9 mouse cellular contexts compared by ENCODE assay signal in the genomic region with DNA sequence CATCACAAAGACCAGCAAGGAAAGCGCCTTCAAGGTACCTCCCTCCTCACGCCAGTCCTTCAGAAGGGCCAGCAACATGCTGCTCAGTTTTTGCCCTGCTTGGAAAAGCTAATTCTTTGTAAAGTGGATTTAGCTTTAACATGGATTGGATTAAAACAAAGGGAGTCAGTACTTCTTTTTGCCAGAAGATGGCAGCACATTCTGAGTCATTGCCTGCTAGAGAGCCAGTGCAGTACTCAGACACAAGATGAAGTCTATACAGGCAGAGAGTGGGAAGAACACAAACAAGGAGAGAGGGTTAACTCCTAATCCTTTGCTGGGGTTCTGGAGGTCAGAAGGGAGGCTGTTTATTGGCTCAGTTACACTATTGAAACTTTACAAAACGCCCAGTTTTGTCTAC. TPM values are rescaled to one million over a fixed set of nuclear protein-coding genes. Genes with fewer than 3 reads are reported as not detected.
DNase-seq lines count a peak whose midpoint lies in the region; ATAC-seq and TF ChIP-seq lines count a peak whose summit lies in the region.
"Had no signal": no experiment of that assay in that cellular context is flagged by ENCODE, and none has a peak within 500 bp of the region (broad histone marks: within the 10 kb centered on the region; RNA-seq: fewer than 3 reads in every experiment).

No protein-coding gene starts in this region.

- no peaks in the 10 kb centered on the region for H3K4me1 ChIP-seq in forebrain, postnatal 0 days (ENCODE audit: insufficient read depth)
- H3K4me1 ChIP-seq in kidney, postnatal 0 days (replicated peaks; ENCODE audit: insufficient read depth, low read length), result no peaks in the 10 kb centered on the region
- H3K4me1 ChIP-seq in liver, postnatal 0 days (ENCODE audit: insufficient read depth), result no peaks in the 10 kb centered on the region
- H3K4me1 ChIP-seq: neural tube, embryonic 13.5 days had no signal

- H3K4me3 ChIP-seq in forebrain, postnatal 0 days (ENCODE audit: low read depth, low read length), result no peak overlapping the region
- H3K4me3 ChIP-seq in kidney, postnatal 0 days (replicated peaks; ENCODE audit: low read depth, low read length), result no peak overlapping the region
- no peak overlapping the region for H3K4me3 ChIP-seq in liver, postnatal 0 days (ENCODE audit: low read depth, low read length)
- H3K4me3 ChIP-seq: neural tube, embryonic 13.5 days had no signal

- DNase-seq in urinary bladder, postnatal 14 days (ENCODE audit: low spot score), result peak; percentile 68
- no peak for DNase-seq in urinary bladder, postnatal 10 days (ENCODE audit: low spot score)
- peak; percentile 65 for DNase-seq in c-Kit-positive CD71-negative TER-119-negative erythroid progenitor cells, embryonic 14.5 days (ENCODE audit: low read depth)
- peak; percentile 88 for DNase-seq in forebrain, postnatal 0 days
- peak; percentile 90 for DNase-seq in kidney, postnatal 0 days (ENCODE audit: low spot score)
- peak; percentile 57 for DNase-seq in liver, postnatal 0 days
- peak; percentile 76 for DNase-seq in retina, adult 2 months (ENCODE audit: low read depth, low spot score)
- DNase-seq in urinary bladder, postnatal 36 days (ENCODE audit: low spot score in 2 of 2), result peak; percentile 37 to 46

- H3K9me3 ChIP-seq in forebrain, postnatal 0 days (ENCODE audit: low read length), result no peaks in the 10 kb centered on the region
- H3K9me3 ChIP-seq in kidney, postnatal 0 days (replicated peaks; ENCODE audit: low read length), result no peaks in the 10 kb centered on the region
- H3K9me3 ChIP-seq in liver, postnatal 0 days (ENCODE audit: low read length), result no peaks in the 10 kb centered on the region
- H3K9me3 ChIP-seq: neural tube, embryonic 13.5 days had no signal

- peak; percentile 89 for TF ChIP-seq CTCF in forebrain, postnatal 0 days (IDR thresholded peaks at IDR 0.05; ENCODE audit: low read depth)
- TF ChIP-seq CTCF in kidney, postnatal 0 days (IDR thresholded peaks at IDR 0.05; ENCODE audit: low read depth), result peak; percentile 89
- peak; percentile 92 for TF ChIP-seq CTCF in liver, postnatal 0 days (IDR thresholded peaks at IDR 0.05; ENCODE audit: low read depth)

- 44% methylated on average over 3 of the region's 3 CpGs for WGBS in forebrain, postnatal 0 days
- WGBS in kidney, postnatal 0 days, result 45% methylated on average over 3 of the region's 3 CpGs
- 55% methylated on average over 3 of the region's 3 CpGs for WGBS in liver, postnatal 0 days (ENCODE audit: insufficient replicate concordance)

- H3K36me3 ChIP-seq in forebrain, postnatal 0 days (ENCODE audit: insufficient read depth), result peaks cover 29% of the 10 kb centered on the region
- H3K36me3 ChIP-seq in kidney, postnatal 0 days (ENCODE audit: insufficient read depth, low read length), result peaks cover 30% of the 10 kb centered on the region; the same call in 1 of the 2 replicates
- H3K36me3 ChIP-seq in liver, postnatal 0 days (replicated peaks; ENCODE audit: insufficient read depth, low read length), result peaks cover 24% of the 10 kb centered on the region

- H3K27ac ChIP-seq in forebrain, postnatal 0 days (ENCODE audit: low read depth, low read length), result peak overlapping the region; percentile 35; the same call in 1 of the 2 replicates
- no peak overlapping the region for H3K27ac ChIP-seq in kidney, postnatal 0 days
- no peak overlapping the region for H3K27ac ChIP-seq in liver, postnatal 0 days (ENCODE audit: low read depth)
- H3K27ac ChIP-seq: neural tube, embryonic 13.5 days had no signal

- no peak overlapping the region for H3K9ac ChIP-seq in forebrain, postnatal 0 days
- H3K9ac ChIP-seq in kidney, postnatal 0 days (ENCODE audit: low read depth, low read length), result no peak overlapping the region
- no peak overlapping the region for H3K9ac ChIP-seq in liver, postnatal 0 days (replicated peaks)
- H3K9ac ChIP-seq: neural tube, embryonic 13.5 days had no signal

- no peak for TF ChIP-seq EP300 in liver, postnatal 0 days (IDR thresholded peaks at IDR 0.05; ENCODE audit: low read depth)

- H3K4me2 ChIP-seq in forebrain, postnatal 0 days (ENCODE audit: low read depth), result no peak overlapping the region
- H3K4me2 ChIP-seq in kidney, postnatal 0 days (ENCODE audit: low read length), result no peak overlapping the region
- H3K4me2 ChIP-seq in liver, postnatal 0 days (ENCODE audit: low read depth, low read length), result no peak overlapping the region
- H3K4me2 ChIP-seq: neural tube, embryonic 13.5 days had no signal

- no peaks in the 10 kb centered on the region for H3K27me3 ChIP-seq in forebrain, postnatal 0 days (ENCODE audit: insufficient read depth, low read length)
- no peaks in the 10 kb centered on the region for H3K27me3 ChIP-seq in kidney, postnatal 0 days (ENCODE audit: insufficient read depth, low read length)
- H3K27me3 ChIP-seq in liver, postnatal 0 days (ENCODE audit: insufficient read depth, low read length), result no peaks in the 10 kb centered on the region
- H3K27me3 ChIP-seq: neural tube, embryonic 13.5 days had no signal

- peak; percentile 85 for ATAC-seq in forebrain, postnatal 0 days
- no peak for ATAC-seq in kidney, postnatal 0 days (replicated peaks; ENCODE audit: low FRiP score, low read depth)
- peak; percentile 47 for ATAC-seq in liver, postnatal 0 days

RNA-seq across cellular contexts. Expression of a gene that starts 17.6 kb away (rescaled TPM):
- total RNA-seq in forebrain, postnatal 0 days (2014; rRNA removed), result 193 and 223 TPM in 2 replicates
- 446 and 469 TPM in 2 replicates for polyA plus RNA-seq in forebrain, postnatal 0 days (2015; fragmentation: Nextera tagmentation; extraction: Ambion mirVana)
- 517 and 563 TPM in 2 replicates for polyA plus RNA-seq in kidney, postnatal 0 days (2015; fragmentation: Nextera tagmentation; extraction: Ambion mirVana)
- polyA plus RNA-seq in liver, postnatal 0 days (2015; fragmentation: Nextera tagmentation; extraction: Ambion mirVana), result 234 and 241 TPM in 2 replicates

RNA-seq across cellular contexts. Expression of a gene that starts 40.4 kb away (rescaled TPM):
- not detected in 2 replicates for total RNA-seq in forebrain, postnatal 0 days (2014; rRNA removed)
- 0.18 TPM in 1 of 2 replicates, not detected in the other for polyA plus RNA-seq in forebrain, postnatal 0 days (2015; fragmentation: Nextera tagmentation; extraction: Ambion mirVana)
- polyA plus RNA-seq in kidney, postnatal 0 days (2015; fragmentation: Nextera tagmentation; extraction: Ambion mirVana), result 0.61 and 0.62 TPM in 2 replicates
- polyA plus RNA-seq in liver, postnatal 0 days (2015; fragmentation: Nextera tagmentation; extraction: Ambion mirVana), result 0.18 and 0.40 TPM in 2 replicates

RNA-seq across cellular contexts. Expression of a gene that starts 48.5 kb away (rescaled TPM):
- total RNA-seq in forebrain, postnatal 0 days (2014; rRNA removed), result 6.5 and 8.5 TPM in 2 replicates
- 4.3 and 7.4 TPM in 2 replicates for polyA plus RNA-seq in forebrain, postnatal 0 days (2015; fragmentation: Nextera tagmentation; extraction: Ambion mirVana)
- polyA plus RNA-seq in kidney, postnatal 0 days (2015; fragmentation: Nextera tagmentation; extraction: Ambion mirVana), result 8.3 and 8.7 TPM in 2 replicates
- polyA plus RNA-seq in liver, postnatal 0 days (2015; fragmentation: Nextera tagmentation; extraction: Ambion mirVana), result 3.9 and 4.3 TPM in 2 replicates

RNA-seq across cellular contexts. Expression of a gene that starts 48.6 kb away (rescaled TPM):
- total RNA-seq in forebrain, postnatal 0 days (2014; rRNA removed), result 140 and 143 TPM in 2 replicates
- polyA plus RNA-seq in forebrain, postnatal 0 days (2015; fragmentation: Nextera tagmentation; extraction: Ambion mirVana), result 206 and 223 TPM in 2 replicates
- polyA plus RNA-seq in kidney, postnatal 0 days (2015; fragmentation: Nextera tagmentation; extraction: Ambion mirVana), result 173 and 186 TPM in 2 replicates
- 59.8 and 62.6 TPM in 2 replicates for polyA plus RNA-seq in liver, postnatal 0 days (2015; fragmentation: Nextera tagmentation; extraction: Ambion mirVana)
